Mouse (Mus musculus): ENCODE data around the gene Cd82. TPM values are rescaled to one million over a fixed set of nuclear protein-coding genes. Genes with fewer than 3 reads are reported as not detected.

Cd82 gene
- polyA plus RNA-seq (2014; fragmentation: Nextera tagmentation; extraction: Ambion mirVana), result 14.2 and 20.0 TPM in 2 replicates

GRCm38 (mm10) chr2:93462760-93463159, at the start of gene Cd82:
Cd82 (minus strand) TSS chr2:93463140.
- H3K27ac ChIP-seq, result no peak within 1 kb of the TSS
- WGBS, result 2% methylated on average over 20 of the region's 20 CpGs

GRCm38 (mm10) chr2:93512130-93512529, 49.2 kb upstream of the Cd82 start:
- no peak overlapping the region for H3K27ac ChIP-seq
- no peaks in the 10 kb centered on the region for H3K27me3 ChIP-seq (ENCODE audit: control insufficient read depth, insufficient read depth, low read length)
- H3K9me3 ChIP-seq (ENCODE audit: control insufficient read depth, low read length), result no peaks in the 10 kb centered on the region
- 62% methylated on average over 7 of the region's 7 CpGs for WGBS
- H3K4me2 ChIP-seq (replicated peaks), result no peak overlapping the region
- no peak overlapping the region for H3K4me3 ChIP-seq (replicated peaks; ENCODE audit: low read length)
- DNase-seq (ENCODE audit: low spot score) (no peak), ATAC-seq (ENCODE audit: low FRiP score) (no peak)
- no peak overlapping the region for H3K9ac ChIP-seq
- no peaks in the 10 kb centered on the region for H3K36me3 ChIP-seq (replicated peaks; ENCODE audit: control insufficient read depth, insufficient read depth)
- no peaks in the 10 kb centered on the region for H3K4me1 ChIP-seq (replicated peaks; ENCODE audit: control insufficient read depth, insufficient read depth, low read length)

More at GRCm38 (mm10) chr2:93462760-93463159, at the start of gene Cd82:
- no peaks in the 10 kb centered on the region for H3K36me3 ChIP-seq (replicated peaks; ENCODE audit: control insufficient read depth, insufficient read depth)
- peaks cover 13% of the 10 kb centered on the region for H3K4me1 ChIP-seq (replicated peaks; ENCODE audit: control insufficient read depth, insufficient read depth, low read length)
- peak within 1 kb of the TSS; percentile 32 for H3K4me3 ChIP-seq (replicated peaks; ENCODE audit: low read length)
- H3K4me2 ChIP-seq (replicated peaks), result peak within 1 kb of the TSS; percentile 58
- DNase-seq (ENCODE audit: low spot score), result no peak
- H3K9ac ChIP-seq, result peak within 1 kb of the TSS; percentile 44; the same call in 1 of the 2 replicates
- H3K9me3 ChIP-seq (ENCODE audit: control insufficient read depth, low read length), result no peaks in the 10 kb centered on the region
- ATAC-seq (ENCODE audit: low FRiP score), result peak; percentile 81
- H3K27me3 ChIP-seq (ENCODE audit: control insufficient read depth, insufficient read depth, low read length), result peaks cover 25% of the 10 kb centered on the region

GRCm38 (mm10) chr2:93510839-93511238, 47.9 kb upstream of the Cd82 start:
- no peak overlapping the region for H3K4me2 ChIP-seq (replicated peaks)
- no peak for DNase-seq (ENCODE audit: low spot score)
- WGBS, result 82% methylated on average over 1 of the region's 1 CpGs
- no peak for ATAC-seq (ENCODE audit: low FRiP score)
- no peaks in the 10 kb centered on the region for H3K27me3 ChIP-seq (ENCODE audit: control insufficient read depth, insufficient read depth, low read length)
- H3K9me3 ChIP-seq (ENCODE audit: control insufficient read depth, low read length), result no peaks in the 10 kb centered on the region
- H3K27ac ChIP-seq, result no peak overlapping the region
- no peak overlapping the region for H3K4me3 ChIP-seq (replicated peaks; ENCODE audit: low read length)
- no peak overlapping the region for H3K9ac ChIP-seq
- H3K4me1 ChIP-seq (replicated peaks; ENCODE audit: control insufficient read depth, insufficient read depth, low read length), result no peaks in the 10 kb centered on the region
- no peaks in the 10 kb centered on the region for H3K36me3 ChIP-seq (replicated peaks; ENCODE audit: control insufficient read depth, insufficient read depth)

GRCm38 (mm10) chr2:93509777-93510750, 47.1 kb upstream of the Cd82 start:
- H3K27ac ChIP-seq, result no peak overlapping the region
- H3K9ac ChIP-seq, result no peak overlapping the region
- no peak overlapping the region for H3K4me2 ChIP-seq (replicated peaks)
- DNase-seq (ENCODE audit: low spot score) (no peak), ATAC-seq (ENCODE audit: low FRiP score) (no peak)
- no peaks in the 10 kb centered on the region for H3K27me3 ChIP-seq (ENCODE audit: control insufficient read depth, insufficient read depth, low read length)
- no peaks in the 10 kb centered on the region for H3K4me1 ChIP-seq (replicated peaks; ENCODE audit: control insufficient read depth, insufficient read depth, low read length)
- H3K36me3 ChIP-seq (replicated peaks; ENCODE audit: control insufficient read depth, insufficient read depth), result no peaks in the 10 kb centered on the region
- H3K9me3 ChIP-seq (ENCODE audit: control insufficient read depth, low read length), result no peaks in the 10 kb centered on the region
- WGBS, result 87% methylated on average over 12 of the region's 12 CpGs
- no peak overlapping the region for H3K4me3 ChIP-seq (replicated peaks; ENCODE audit: low read length)

GRCm38 (mm10) chr2:93505091-93505490, 42.2 kb upstream of the Cd82 start:
- Histone ChIP-seq H3K4me3 (replicated peaks; ENCODE audit: low read length) (no peak overlapping the region), H3K9ac (no peak overlapping the region), H3K4me2 (replicated peaks) (no peak overlapping the region), H3K36me3 (replicated peaks; ENCODE audit: control insufficient read depth, insufficient read depth) (no peaks in the 10 kb centered on the region), H3K27me3 (ENCODE audit: control insufficient read depth, insufficient read depth, low read length) (no peaks in the 10 kb centered on the region), H3K4me1 (replicated peaks; ENCODE audit: control insufficient read depth, insufficient read depth, low read length) (no peaks in the 10 kb centered on the region), H3K27ac (no peak overlapping the region), H3K9me3 (ENCODE audit: control insufficient read depth, low read length) (no peaks in the 10 kb centered on the region)
- WGBS, result 65% methylated on average over 6 of the region's 6 CpGs
- ATAC-seq (ENCODE audit: low FRiP score) (no peak), DNase-seq (ENCODE audit: low spot score) (no peak)

GRCm38 (mm10) chr2:93503353-93503752, 40.4 kb upstream of the Cd82 start:
- no peak for ATAC-seq (ENCODE audit: low FRiP score)
- H3K4me3 ChIP-seq (replicated peaks; ENCODE audit: low read length), result no peak overlapping the region
- DNase-seq (ENCODE audit: low spot score), result no peak
- no peaks in the 10 kb centered on the region for H3K27me3 ChIP-seq (ENCODE audit: control insufficient read depth, insufficient read depth, low read length)
- H3K4me1 ChIP-seq (replicated peaks; ENCODE audit: control insufficient read depth, insufficient read depth, low read length), result no peaks in the 10 kb centered on the region
- H3K9ac ChIP-seq, result no peak overlapping the region
- no peaks in the 10 kb centered on the region for H3K36me3 ChIP-seq (replicated peaks; ENCODE audit: control insufficient read depth, insufficient read depth)
- WGBS, result 91% methylated on average over 4 of the region's 4 CpGs
- H3K4me2 ChIP-seq (replicated peaks), result no peak overlapping the region
- H3K9me3 ChIP-seq (ENCODE audit: control insufficient read depth, low read length), result no peaks in the 10 kb centered on the region
- H3K27ac ChIP-seq, result no peak overlapping the region

GRCm38 (mm10) chr2:93501303-93501702, 38.4 kb upstream of the Cd82 start:
- no peak overlapping the region for H3K9ac ChIP-seq
- H3K27me3 ChIP-seq (ENCODE audit: control insufficient read depth, insufficient read depth, low read length), result no peaks in the 10 kb centered on the region
- H3K4me3 ChIP-seq (replicated peaks; ENCODE audit: low read length), result no peak overlapping the region
- DNase-seq (ENCODE audit: low spot score) (no peak), ATAC-seq (ENCODE audit: low FRiP score) (no peak)
- H3K27ac ChIP-seq, result no peak overlapping the region
- H3K4me1 ChIP-seq (replicated peaks; ENCODE audit: control insufficient read depth, insufficient read depth, low read length), result no peaks in the 10 kb centered on the region
- no peak overlapping the region for H3K4me2 ChIP-seq (replicated peaks)
- WGBS, result 69% methylated on average over 10 of the region's 10 CpGs
- H3K9me3 ChIP-seq (ENCODE audit: control insufficient read depth, low read length), result no peaks in the 10 kb centered on the region
- no peaks in the 10 kb centered on the region for H3K36me3 ChIP-seq (replicated peaks; ENCODE audit: control insufficient read depth, insufficient read depth)

GRCm38 (mm10) chr2:93497221-93497620, 34.3 kb upstream of the Cd82 start:
- no peak overlapping the region for H3K27ac ChIP-seq
- H3K4me3 ChIP-seq (replicated peaks; ENCODE audit: low read length), result no peak overlapping the region
- H3K36me3 ChIP-seq (replicated peaks; ENCODE audit: control insufficient read depth, insufficient read depth), result no peaks in the 10 kb centered on the region
- H3K4me1 ChIP-seq (replicated peaks; ENCODE audit: control insufficient read depth, insufficient read depth, low read length), result no peaks in the 10 kb centered on the region
- no peaks in the 10 kb centered on the region for H3K9me3 ChIP-seq (ENCODE audit: control insufficient read depth, low read length)
- no peak overlapping the region for H3K9ac ChIP-seq
- WGBS, result 91% methylated on average over 5 of the region's 5 CpGs
- ATAC-seq (ENCODE audit: low FRiP score) (no peak), DNase-seq (ENCODE audit: low spot score) (no peak)
- H3K4me2 ChIP-seq (replicated peaks), result no peak overlapping the region
- H3K27me3 ChIP-seq (ENCODE audit: control insufficient read depth, insufficient read depth, low read length), result no peaks in the 10 kb centered on the region

GRCm38 (mm10) chr2:93495170-93495569, 32.2 kb upstream of the Cd82 start:
- no peak overlapping the region for H3K27ac ChIP-seq
- H3K9me3 ChIP-seq (ENCODE audit: control insufficient read depth, low read length), result no peaks in the 10 kb centered on the region
- 75% methylated on average over 3 of the region's 3 CpGs for WGBS
- H3K9ac ChIP-seq, result no peak overlapping the region
- no peak for DNase-seq (ENCODE audit: low spot score)
- H3K4me2 ChIP-seq (replicated peaks), result no peak overlapping the region
- no peaks in the 10 kb centered on the region for H3K4me1 ChIP-seq (replicated peaks; ENCODE audit: control insufficient read depth, insufficient read depth, low read length)
- ATAC-seq (ENCODE audit: low FRiP score), result peak; percentile 21; the same call in 1 of the 2 replicates
- no peaks in the 10 kb centered on the region for H3K36me3 ChIP-seq (replicated peaks; ENCODE audit: control insufficient read depth, insufficient read depth)
- no peak overlapping the region for H3K4me3 ChIP-seq (replicated peaks; ENCODE audit: low read length)
- H3K27me3 ChIP-seq (ENCODE audit: control insufficient read depth, insufficient read depth, low read length), result no peaks in the 10 kb centered on the region

All from hindbrain, embryonic 14.5 days (tissue).